Mouse (Mus musculus): ENCODE measurements around the gene Slc9a9. TPM values are rescaled to one million over a fixed set of nuclear protein-coding genes. Genes with fewer than 3 reads are reported as not detected.

The Slc9a9 gene
- polyA plus RNA-seq, 1 experiment from 2014 or later: 5.3 TPM

- Histone ChIP-seq H3K4me3 (no peak overlapping the region), H3K27ac (replicated peaks) (no peak overlapping the region), H3K9ac (replicated peaks) (no peak overlapping the region), H3K27me3 (no peaks in the 10 kb centered on the region), H3K4me2 (replicated peaks) (no peak overlapping the region), H3K36me3 (no peaks in the 10 kb centered on the region), H3K4me1 (peaks cover 10% of the 10 kb centered on the region; the same call in 1 of the 2 replicates), H3K9me3 (no peaks in the 10 kb centered on the region)
- ATAC-seq (ENCODE audit: low FRiP score, low read depth): peak; percentile 62
- WGBS: 35% methylated on average over 12 of the region's 12 CpGs
Measured at GRCm38 (mm10) chr9:95113157-95114135, 443.7 kb downstream of the Slc9a9 start.

GRCm38 (mm10) chr9:95120062-95120461 is 450.4 kb downstream of the Slc9a9 start:
- no peak for ATAC-seq (ENCODE audit: low FRiP score, low read depth)
- Histone ChIP-seq H3K4me2 (replicated peaks) (no peak overlapping the region), H3K4me3 (no peak overlapping the region), H3K27ac (replicated peaks) (no peak overlapping the region), H3K27me3 (peaks cover 13% of the 10 kb centered on the region), H3K4me1 (peaks cover 15% of the 10 kb centered on the region), H3K9me3 (no peaks in the 10 kb centered on the region), H3K36me3 (no peaks in the 10 kb centered on the region), H3K9ac (replicated peaks) (no peak overlapping the region)
- WGBS: 56% methylated on average over 4 of the region's 4 CpGs

GRCm38 (mm10) chr9:95121151-95121835 is 451.6 kb downstream of the Slc9a9 start:
- no peaks in the 10 kb centered on the region for H3K9me3 ChIP-seq
- peaks cover 13% of the 10 kb centered on the region for H3K27me3 ChIP-seq
- 20% methylated on average over 11 of the region's 11 CpGs for WGBS
- peaks cover 15% of the 10 kb centered on the region for H3K4me1 ChIP-seq
- peak overlapping the region; percentile 39; the same call in 1 of the 2 replicates for H3K27ac ChIP-seq (replicated peaks)
- no peak overlapping the region for H3K4me3 ChIP-seq
- H3K36me3 ChIP-seq: no peaks in the 10 kb centered on the region
- peak; percentile 75 for ATAC-seq (ENCODE audit: low FRiP score, low read depth)
- H3K4me2 ChIP-seq (replicated peaks): peak overlapping the region; percentile 12; the same call in 1 of the 2 replicates
- H3K9ac ChIP-seq (replicated peaks): no peak overlapping the region

- WGBS: 70% methylated on average over 1 of the region's 1 CpGs
- Histone ChIP-seq H3K4me2 (replicated peaks) (no peak overlapping the region), H3K4me1 (peaks cover 8% of the 10 kb centered on the region), H3K27me3 (peaks cover 8% of the 10 kb centered on the region), H3K27ac (replicated peaks) (no peak overlapping the region), H3K36me3 (no peaks in the 10 kb centered on the region), H3K9ac (replicated peaks) (no peak overlapping the region), H3K4me3 (no peak overlapping the region), H3K9me3 (no peaks in the 10 kb centered on the region)
- no peak for ATAC-seq (ENCODE audit: low FRiP score, low read depth)
Measured at GRCm38 (mm10) chr9:95125683-95126082, 456.0 kb downstream of the Slc9a9 start.

GRCm38 (mm10) chr9:95127774-95128173 is 458.1 kb downstream of the Slc9a9 start:
- Histone ChIP-seq H3K4me1 (no peaks in the 10 kb centered on the region), H3K36me3 (no peaks in the 10 kb centered on the region), H3K9me3 (no peaks in the 10 kb centered on the region), H3K27ac (replicated peaks) (no peak overlapping the region), H3K9ac (replicated peaks) (no peak overlapping the region), H3K4me3 (no peak overlapping the region), H3K4me2 (replicated peaks) (no peak overlapping the region), H3K27me3 (no peaks in the 10 kb centered on the region)
- ATAC-seq (ENCODE audit: low FRiP score, low read depth): no peak
- 93% methylated on average over 2 of the region's 2 CpGs for WGBS

- Histone ChIP-seq H3K27ac (replicated peaks) (no peak overlapping the region), H3K4me1 (no peaks in the 10 kb centered on the region), H3K9me3 (no peaks in the 10 kb centered on the region), H3K4me2 (replicated peaks) (no peak overlapping the region), H3K27me3 (no peaks in the 10 kb centered on the region), H3K4me3 (no peak overlapping the region), H3K9ac (replicated peaks) (no peak overlapping the region), H3K36me3 (no peaks in the 10 kb centered on the region)
- no peak for ATAC-seq (ENCODE audit: low FRiP score, low read depth)
- 88% methylated on average over 10 of the region's 10 CpGs for WGBS
Measured at GRCm38 (mm10) chr9:95149206-95149729, 479.6 kb downstream of the Slc9a9 start.

- ATAC-seq (ENCODE audit: low FRiP score, low read depth): no peak
- no peaks in the 10 kb centered on the region for H3K4me1 ChIP-seq
Measured at GRCm38 (mm10) chr9:95150096-95150495, 480.4 kb downstream of the Slc9a9 start.

GRCm38 (mm10) chr9:95150597-95150996 is 480.9 kb downstream of the Slc9a9 start:
- ATAC-seq (ENCODE audit: low FRiP score, low read depth): no peak
- no peaks in the 10 kb centered on the region for H3K4me1 ChIP-seq
- H3K36me3 ChIP-seq: no peaks in the 10 kb centered on the region
- H3K27ac ChIP-seq (replicated peaks): no peak overlapping the region
- no peak overlapping the region for H3K4me3 ChIP-seq
- no peak overlapping the region for H3K9ac ChIP-seq (replicated peaks)
- 85% methylated on average over 3 of the region's 3 CpGs for whole genome bisulfite sequencing
- H3K27me3 ChIP-seq: no peaks in the 10 kb centered on the region
- H3K4me2 ChIP-seq (replicated peaks): no peak overlapping the region
- H3K9me3 ChIP-seq: no peaks in the 10 kb centered on the region

More at GRCm38 (mm10) chr9:95150096-95150495, 480.4 kb downstream of the Slc9a9 start:
- no peaks in the 10 kb centered on the region for H3K27me3 ChIP-seq
- H3K9me3 ChIP-seq: no peaks in the 10 kb centered on the region
- H3K36me3 ChIP-seq: no peaks in the 10 kb centered on the region
- 51% methylated on average over 3 of the region's 3 CpGs for WGBS
- H3K27ac ChIP-seq (replicated peaks): no peak overlapping the region
- no peak overlapping the region for H3K9ac ChIP-seq (replicated peaks)
- no peak overlapping the region for H3K4me3 ChIP-seq
- H3K4me2 ChIP-seq (replicated peaks): no peak overlapping the region

GRCm38 (mm10) chr9:95150998-95151397 is 481.3 kb downstream of the Slc9a9 start:
- H3K9me3 ChIP-seq: no peaks in the 10 kb centered on the region
- no peak overlapping the region for H3K4me2 ChIP-seq (replicated peaks)
- no peak for ATAC-seq (ENCODE audit: low FRiP score, low read depth)
- no peaks in the 10 kb centered on the region; the same call in 1 of the 2 replicates for H3K27me3 ChIP-seq
- no peak overlapping the region for H3K27ac ChIP-seq (replicated peaks)
- H3K36me3 ChIP-seq: no peaks in the 10 kb centered on the region
- H3K9ac ChIP-seq (replicated peaks): no peak overlapping the region
- WGBS: 77% methylated on average over 4 of the region's 4 CpGs
- H3K4me3 ChIP-seq: no peak overlapping the region
- no peaks in the 10 kb centered on the region for H3K4me1 ChIP-seq

- ATAC-seq (ENCODE audit: low FRiP score, low read depth): no peak
- no peaks in the 10 kb centered on the region for H3K9me3 ChIP-seq
- 79% methylated on average over 4 of the region's 4 CpGs for WGBS
Measured at GRCm38 (mm10) chr9:95151746-95152145, 482.0 kb downstream of the Slc9a9 start.

GRCm38 (mm10) chr9:95153966-95154365 is 484.3 kb downstream of the Slc9a9 start:
- Histone ChIP-seq H3K27ac (replicated peaks) (no peak overlapping the region), H3K9ac (replicated peaks) (no peak overlapping the region), H3K4me2 (replicated peaks) (no peak overlapping the region), H3K36me3 (no peaks in the 10 kb centered on the region), H3K27me3 (no peaks in the 10 kb centered on the region; the same call in 1 of the 2 replicates), H3K4me1 (peaks cover 3% of the 10 kb centered on the region; the same call in 1 of the 2 replicates), H3K9me3 (no peaks in the 10 kb centered on the region), H3K4me3 (no peak overlapping the region)
- no peak for ATAC-seq (ENCODE audit: low FRiP score, low read depth)
- 84% methylated on average over 6 of the region's 6 CpGs for WGBS

More at GRCm38 (mm10) chr9:95151746-95152145, 482.0 kb downstream of the Slc9a9 start:
- H3K4me2 ChIP-seq (replicated peaks): no peak overlapping the region
- no peaks in the 10 kb centered on the region; the same call in 1 of the 2 replicates for H3K27me3 ChIP-seq
- H3K4me1 ChIP-seq: no peaks in the 10 kb centered on the region
- H3K36me3 ChIP-seq: no peaks in the 10 kb centered on the region
- no peak overlapping the region for H3K27ac ChIP-seq (replicated peaks)
- no peak overlapping the region for H3K9ac ChIP-seq (replicated peaks)
- no peak overlapping the region for H3K4me3 ChIP-seq

GRCm38 (mm10) chr9:95157948-95158347 is 488.2 kb downstream of the Slc9a9 start:
- H3K36me3 ChIP-seq: no peaks in the 10 kb centered on the region
- peaks cover 3% of the 10 kb centered on the region; the same call in 1 of the 2 replicates for H3K4me1 ChIP-seq
- H3K27me3 ChIP-seq: no peaks in the 10 kb centered on the region; the same call in 1 of the 2 replicates
- no peak overlapping the region for H3K9ac ChIP-seq (replicated peaks)
- WGBS: 81% methylated on average over 4 of the region's 4 CpGs
- no peak for ATAC-seq (ENCODE audit: low FRiP score, low read depth)
- H3K9me3 ChIP-seq: no peaks in the 10 kb centered on the region
- no peak overlapping the region for H3K4me3 ChIP-seq
- no peak overlapping the region for H3K4me2 ChIP-seq (replicated peaks)
- no peak overlapping the region for H3K27ac ChIP-seq (replicated peaks)

Measured in midbrain, embryonic 12.5 days (tissue).